In genomic region chr9:77428115-77428747, GRCm38 (mm10) we compare ENCODE assay signal across 8 mouse cellular contexts.
DNase-seq lines count a peak whose midpoint lies in the region; ATAC-seq and TF ChIP-seq lines count a peak whose summit lies in the region.
"Had no signal": no experiment of that assay in that cellular context is flagged by ENCODE, and none has a peak within 500 bp of the region (broad histone marks: within the 10 kb centered on the region; RNA-seq: fewer than 3 reads in every experiment).

No protein-coding gene starts in this region.

- H3K27ac ChIP-seq in lung, embryonic 14.5 days (ENCODE audit: low read depth) = peak overlapping the region; percentile 78
- H3K27ac ChIP-seq in limb, embryonic 15.5 days = peak overlapping the region; percentile 79
- H3K27ac ChIP-seq in stomach, embryonic 15.5 days = peak overlapping the region; percentile 65

- peak overlapping the region; percentile 2; the same call in 1 of the 2 replicates for H3K9ac ChIP-seq in lung, embryonic 14.5 days
- no peak overlapping the region for H3K9ac ChIP-seq in limb, embryonic 15.5 days
- no peak overlapping the region for H3K9ac ChIP-seq in stomach, embryonic 15.5 days

- no peaks in the 10 kb centered on the region for H3K9me3 ChIP-seq in lung, embryonic 14.5 days (ENCODE audit: low read depth, low read length)
- H3K9me3 ChIP-seq in limb, embryonic 15.5 days = no peaks in the 10 kb centered on the region
- no peaks in the 10 kb centered on the region for H3K9me3 ChIP-seq in stomach, embryonic 15.5 days

- peaks cover 15% of the 10 kb centered on the region for H3K4me1 ChIP-seq in lung, embryonic 14.5 days (ENCODE audit: insufficient read depth)
- H3K4me1 ChIP-seq in limb, embryonic 15.5 days = peaks cover 35% of the 10 kb centered on the region
- H3K4me1 ChIP-seq in stomach, embryonic 15.5 days = peaks cover 25% of the 10 kb centered on the region

- no peak overlapping the region for H3K4me3 ChIP-seq in lung, embryonic 14.5 days (ENCODE audit: low read depth, low read length)
- peak overlapping the region; percentile 15; the same call in 1 of the 2 replicates for H3K4me3 ChIP-seq in limb, embryonic 15.5 days
- H3K4me3 ChIP-seq in stomach, embryonic 15.5 days (replicated peaks) = peak overlapping the region; percentile 23; the same call in 1 of the 2 replicates

- ATAC-seq in lung, embryonic 14.5 days (ENCODE audit: insufficient read depth) = peak; percentile 40; the same call in 1 of the 2 replicates
- ATAC-seq in granulocyte monocyte progenitor cell, adult 5-6 weeks (replicated peaks; ENCODE audit: poor library complexity, severe bottlenecking) = peak; percentile 29
- ATAC-seq in limb, embryonic 15.5 days (ENCODE audit: insufficient number of reproducible peaks, low FRiP score, low TSS enrichment, low read depth) = no peak
- no peak for ATAC-seq in stomach, embryonic 15.5 days (ENCODE audit: insufficient read depth, low FRiP score, low read depth)

- no peak for TF ChIP-seq CTCF in lung, embryonic 14.5 days (IDR thresholded peaks at IDR 0.05; ENCODE audit: low read depth)

- 34% methylated on average over 14 of the region's 14 CpGs for WGBS in lung, embryonic 14.5 days
- WGBS in limb, embryonic 15.5 days = 19% methylated on average over 14 of the region's 14 CpGs
- 30% methylated on average over 14 of the region's 14 CpGs for WGBS in stomach, embryonic 15.5 days

- H3K4me2 ChIP-seq in lung, embryonic 14.5 days = peak overlapping the region; percentile 55
- peak overlapping the region; percentile 44 for H3K4me2 ChIP-seq in limb, embryonic 15.5 days
- peak overlapping the region; percentile 49 for H3K4me2 ChIP-seq in stomach, embryonic 15.5 days

- DNase-seq in lung, embryonic 14.5 days = no peak
- no peak for DNase-seq in lung, postnatal 25 days (ENCODE audit: low spot score)
- no peak for DNase-seq in cerebellum, adult 9-11 months
- DNase-seq in cerebellum, postnatal 14 days = no peak
- DNase-seq: right cerebral cortex, adult 18-20 months had no signal

- 0 out of 2 replicates have a peak, but pooled peaks cover 3% of the 10 kb centered on the region for H3K36me3 ChIP-seq in lung, embryonic 14.5 days (ENCODE audit: insufficient read depth)
- H3K36me3 ChIP-seq in limb, embryonic 15.5 days = peaks cover 6% of the 10 kb centered on the region; the same call in 1 of the 2 replicates
- no peaks in the 10 kb centered on the region for H3K36me3 ChIP-seq in stomach, embryonic 15.5 days

- H3K27me3 ChIP-seq in lung, embryonic 14.5 days (ENCODE audit: insufficient read depth, low read length) = no peaks in the 10 kb centered on the region
- no peaks in the 10 kb centered on the region for H3K27me3 ChIP-seq in limb, embryonic 15.5 days
- no peaks in the 10 kb centered on the region for H3K27me3 ChIP-seq in stomach, embryonic 15.5 days (replicated peaks)

Comparison
In these comparisons a context has a peak if more than half of its experiments do, and no peak if none do; other contexts are left out.
1. ATAC-seq: peak in lung, embryonic 14.5 days (single experiment) and granulocyte monocyte progenitor cell, adult 5-6 weeks (single experiment); none in limb, embryonic 15.5 days (single experiment) and stomach, embryonic 15.5 days (single experiment).
2. Peak in every context shown above with its lines, with median percentiles within 50 percentile points of each other: H3K27ac ChIP-seq and H3K4me2 ChIP-seq.